In the genomic region with DNA sequence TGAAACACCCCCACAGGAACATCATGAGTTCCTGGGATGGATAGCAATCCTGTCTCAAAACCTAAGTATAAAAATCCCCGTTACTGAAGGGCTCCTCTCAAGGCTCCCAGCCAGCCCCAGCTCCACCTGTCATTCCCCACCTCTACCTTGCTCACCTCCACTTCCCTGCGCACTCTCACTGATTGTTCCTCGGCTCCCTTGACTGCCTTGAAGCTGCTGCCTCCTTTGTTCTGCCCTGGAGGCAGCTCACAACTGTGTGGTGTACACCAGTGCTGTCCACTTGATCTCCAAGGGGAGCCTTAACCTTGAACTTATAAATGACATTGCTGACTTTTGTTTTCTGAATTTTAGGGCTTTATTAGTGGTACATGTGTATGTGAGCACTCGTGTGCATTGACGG, we compare ENCODE assay signal across 11 mouse cellular contexts. TPM values are rescaled to one million over a fixed set of nuclear protein-coding genes. Genes with fewer than 3 reads are reported as not detected.
DNase-seq lines count a peak whose midpoint lies in the region; ATAC-seq and TF ChIP-seq lines count a peak whose summit lies in the region.
"Had no signal": no experiment of that assay in that cellular context is flagged by ENCODE, and none has a peak within 500 bp of the region (broad histone marks: within the 10 kb centered on the region; RNA-seq: fewer than 3 reads in every experiment).

No protein-coding gene starts in this region.

- no peak for ATAC-seq in cerebellum, adult (ENCODE audit: insufficient number of reproducible peaks, low FRiP score, low TSS enrichment)
- no peak for ATAC-seq in lung, embryonic 15.5 days (ENCODE audit: borderline replicate concordance, extremely low read depth, low FRiP score, low TSS enrichment)
- ATAC-seq in forebrain, postnatal 0 days: no peak
- ATAC-seq in midbrain, embryonic 14.5 days (ENCODE audit: low FRiP score, low TSS enrichment): no peak
- ATAC-seq in CD4-positive, CD25-positive, alpha-beta regulatory T cell, adult 4 months: no peak

- H3K27me3 ChIP-seq in cerebellum, adult 2 months (ENCODE audit: control insufficient read depth, insufficient read depth, low read length): no peaks in the 10 kb centered on the region
- no peaks in the 10 kb centered on the region for H3K27me3 ChIP-seq in lung, embryonic 15.5 days
- H3K27me3 ChIP-seq in forebrain, postnatal 0 days (ENCODE audit: insufficient read depth, low read length): no peaks in the 10 kb centered on the region
- no peaks in the 10 kb centered on the region for H3K27me3 ChIP-seq in midbrain, embryonic 14.5 days (ENCODE audit: control insufficient read depth, insufficient read depth, low read length)

- peak overlapping the region; percentile 65; the same call in 1 of the 2 replicates for H3K4me2 ChIP-seq in lung, embryonic 15.5 days
- peak overlapping the region; percentile 82; the same call in 1 of the 2 replicates for H3K4me2 ChIP-seq in forebrain, postnatal 0 days (ENCODE audit: low read depth)
- no peak overlapping the region for H3K4me2 ChIP-seq in midbrain, embryonic 14.5 days (ENCODE audit: low read length)

- no peak overlapping the region for H3K9ac ChIP-seq in lung, embryonic 15.5 days
- 0 out of 2 replicates have a peak overlapping the region, but pooled peaks have one; percentile 61 for H3K9ac ChIP-seq in forebrain, postnatal 0 days
- H3K9ac ChIP-seq in midbrain, embryonic 14.5 days (replicated peaks; ENCODE audit: low read length): 0 out of 2 replicates have a peak overlapping the region, but pooled peaks have one; percentile 77

- peaks cover 5% of the 10 kb centered on the region for H3K4me1 ChIP-seq in cerebellum, adult 2 months (ENCODE audit: control insufficient read depth, insufficient read depth, low read length)
- H3K4me1 ChIP-seq in lung, embryonic 15.5 days: peaks cover 10% of the 10 kb centered on the region
- peaks cover 6% of the 10 kb centered on the region; the same call in 1 of the 2 replicates for H3K4me1 ChIP-seq in forebrain, postnatal 0 days (ENCODE audit: insufficient read depth)
- peaks cover 6% of the 10 kb centered on the region for H3K4me1 ChIP-seq in midbrain, embryonic 14.5 days (ENCODE audit: control insufficient read depth, insufficient read depth, low read length)

- intact Hi-C loops in left cerebral cortex, postnatal 10 days (cut with DNase I): loop anchor here (5.0 kb wide), 1 partner anchor 126 kb away; no protein-coding TSS in a partner anchor

- no peaks in the 10 kb centered on the region for H3K9me3 ChIP-seq in lung, embryonic 15.5 days
- no peaks in the 10 kb centered on the region for H3K9me3 ChIP-seq in forebrain, postnatal 0 days (ENCODE audit: low read length)
- no peaks in the 10 kb centered on the region for H3K9me3 ChIP-seq in midbrain, embryonic 14.5 days (ENCODE audit: control insufficient read depth, low read length)

- no peak for TF ChIP-seq CTCF in cerebellum, adult 2 months (IDR thresholded peaks at IDR 0.05; ENCODE audit: borderline replicate concordance, insufficient read depth, low read depth, low read length)
- TF ChIP-seq CTCF in forebrain, postnatal 0 days (IDR thresholded peaks at IDR 0.05; ENCODE audit: low read depth): no peak

- peaks cover 32% of the 10 kb centered on the region for H3K36me3 ChIP-seq in lung, embryonic 15.5 days
- H3K36me3 ChIP-seq in forebrain, postnatal 0 days (ENCODE audit: insufficient read depth): peaks cover 29% of the 10 kb centered on the region
- H3K36me3 ChIP-seq in midbrain, embryonic 14.5 days (ENCODE audit: control insufficient read depth, insufficient read depth, low read length): peaks cover 34% of the 10 kb centered on the region

- H3K27ac ChIP-seq in cerebellum, adult 2 months (ENCODE audit: insufficient read depth, low read length): no peak overlapping the region
- no peak overlapping the region for H3K27ac ChIP-seq in lung, embryonic 15.5 days
- H3K27ac ChIP-seq in forebrain, postnatal 0 days (ENCODE audit: low read depth, low read length): no peak overlapping the region
- H3K27ac ChIP-seq in midbrain, embryonic 14.5 days (replicated peaks; ENCODE audit: low read depth, low read length): no peak overlapping the region

- 57% methylated on average over 5 of the region's 5 CpGs for WGBS in cerebellum, adult 2 months
- 49% methylated on average over 5 of the region's 5 CpGs for WGBS in lung, embryonic 15.5 days
- WGBS in forebrain, postnatal 0 days: 66% methylated on average over 5 of the region's 5 CpGs
- 76% methylated on average over 5 of the region's 5 CpGs for WGBS in midbrain, embryonic 14.5 days

- no peak overlapping the region for H3K4me3 ChIP-seq in cerebellum, adult 2 months (replicated peaks; ENCODE audit: insufficient read depth, low read depth, low read length)
- peak overlapping the region; percentile 91; the same call in 1 of the 2 replicates for H3K4me3 ChIP-seq in lung, embryonic 15.5 days
- H3K4me3 ChIP-seq in forebrain, postnatal 0 days (ENCODE audit: low read depth, low read length): no peak overlapping the region
- no peak overlapping the region for H3K4me3 ChIP-seq in midbrain, embryonic 14.5 days (replicated peaks; ENCODE audit: low read depth, low read length)

- TF ChIP-seq POLR2A in cerebellum, adult 2 months (IDR thresholded peaks at IDR 0.05; ENCODE audit: borderline replicate concordance, insufficient read depth, low read length): no peak

- peak; percentile 7 to 20 for DNase-seq in cerebellum, adult 2 months
- no peak for DNase-seq in lung, postnatal 14 days
- no peak for DNase-seq in forebrain, postnatal 0 days
- no peak for DNase-seq in midbrain, embryonic 14.5 days
- no peak for DNase-seq in left cerebral cortex, postnatal 10 days (ENCODE audit: extremely low spot score in 1 of 2, low spot score in 2 of 2)
- DNase-seq: right cerebral cortex, postnatal 14 days had no signal

RNA-seq across cellular contexts. Expression of gene Ndufb7, which starts 1.7 kb away (rescaled TPM):
- 394 and 445 TPM in 2 replicates for polyA plus RNA-seq in cerebellum, adult 2 months (2012; rRNA removed)
- 316 and 363 TPM in 2 replicates for polyA plus RNA-seq in lung, embryonic 15.5 days (2015; fragmentation: Nextera tagmentation; extraction: Ambion mirVana)
- 155 and 262 TPM in 2 replicates for total RNA-seq in forebrain, postnatal 0 days (2014; rRNA removed)
- 392 and 492 TPM in 2 replicates for polyA plus RNA-seq in forebrain, postnatal 0 days (2015; fragmentation: Nextera tagmentation; extraction: Ambion mirVana)
- 346 and 405 TPM in 2 replicates for polyA plus RNA-seq in midbrain, embryonic 14.5 days (2014; fragmentation: Nextera tagmentation; extraction: Ambion mirVana)
- total RNA-seq in left cerebral cortex, postnatal 10 days (2021): 100 to 1,000 TPM; 141 to 145 TPM
- polyA plus RNA-seq in CD4-positive, CD25-positive, alpha-beta regulatory T cell, adult 4 months (2017; shearing (Covaris generic)): 100 to 1,000 TPM; 277 to 291 TPM

RNA-seq across cellular contexts. Expression of gene Olfr370, which starts 32.5 kb away (rescaled TPM):
- polyA plus RNA-seq in cerebellum, adult 2 months (2012; rRNA removed): not detected in 2 replicates
- not detected in 2 replicates for polyA plus RNA-seq in lung, embryonic 15.5 days (2015; fragmentation: Nextera tagmentation; extraction: Ambion mirVana)
- not detected in 2 replicates for total RNA-seq in forebrain, postnatal 0 days (2014; rRNA removed)
- 0.04 TPM in 1 of 2 replicates, not detected in the other for polyA plus RNA-seq in forebrain, postnatal 0 days (2015; fragmentation: Nextera tagmentation; extraction: Ambion mirVana)
- polyA plus RNA-seq in midbrain, embryonic 14.5 days (2014; fragmentation: Nextera tagmentation; extraction: Ambion mirVana): not detected in 2 replicates
- not detected for total RNA-seq in left cerebral cortex, postnatal 10 days (2021)
- polyA plus RNA-seq in CD4-positive, CD25-positive, alpha-beta regulatory T cell, adult 4 months (2017; shearing (Covaris generic)): under 1 TPM in 1 of 2 experiments, not detected in 1; 0.07 TPM
- total RNA-seq: heart, adult 18-20 months had no signal
- polyA plus RNA-seq: liver, embryonic 16.5 days had no signal

RNA-seq across cellular contexts. Expression of gene Tecr, which starts 39.6 kb away (rescaled TPM):
- 1,238 and 1,304 TPM in 2 replicates for polyA plus RNA-seq in cerebellum, adult 2 months (2012; rRNA removed)
- polyA plus RNA-seq in lung, embryonic 15.5 days (2015; fragmentation: Nextera tagmentation; extraction: Ambion mirVana): 533 and 536 TPM in 2 replicates
- total RNA-seq in forebrain, postnatal 0 days (2014; rRNA removed): 762 and 857 TPM in 2 replicates
- polyA plus RNA-seq in forebrain, postnatal 0 days (2015; fragmentation: Nextera tagmentation; extraction: Ambion mirVana): 1,089 and 1,117 TPM in 2 replicates
- 987 and 1,278 TPM in 2 replicates for polyA plus RNA-seq in midbrain, embryonic 14.5 days (2014; fragmentation: Nextera tagmentation; extraction: Ambion mirVana)
- 100 to 1,000 TPM; 642 to 649 TPM for total RNA-seq in left cerebral cortex, postnatal 10 days (2021)
- 100 to 1,000 TPM; 408 to 507 TPM for polyA plus RNA-seq in CD4-positive, CD25-positive, alpha-beta regulatory T cell, adult 4 months (2017; shearing (Covaris generic))

RNA-seq across cellular contexts. Expression of gene Dnajb1, which starts 39.9 kb away (rescaled TPM):
- 29.9 and 33.0 TPM in 2 replicates for polyA plus RNA-seq in cerebellum, adult 2 months (2012; rRNA removed)
- 63.8 and 67.4 TPM in 2 replicates for polyA plus RNA-seq in lung, embryonic 15.5 days (2015; fragmentation: Nextera tagmentation; extraction: Ambion mirVana)
- 41.2 and 46.6 TPM in 2 replicates for total RNA-seq in forebrain, postnatal 0 days (2014; rRNA removed)
- 40.7 and 65.1 TPM in 2 replicates for polyA plus RNA-seq in forebrain, postnatal 0 days (2015; fragmentation: Nextera tagmentation; extraction: Ambion mirVana)
- polyA plus RNA-seq in midbrain, embryonic 14.5 days (2014; fragmentation: Nextera tagmentation; extraction: Ambion mirVana): 46.2 TPM in 2 replicates
- total RNA-seq in left cerebral cortex, postnatal 10 days (2021): 10 to 100 TPM; 35.9 to 36.3 TPM
- polyA plus RNA-seq in CD4-positive, CD25-positive, alpha-beta regulatory T cell, adult 4 months (2017; shearing (Covaris generic)): 10 to 100 TPM; 44.9 to 62.3 TPM

Comparison
In these comparisons a context has a peak if more than half of its experiments do, and no peak if none do; other contexts are left out.
1. DNase-seq: peak in cerebellum, adult 2 months (2 of 2); none in lung, postnatal 14 days (single experiment), forebrain, postnatal 0 days (single experiment), midbrain, embryonic 14.5 days (single experiment) and left cerebral cortex, postnatal 10 days (0 of 2).